Mouse (Mus musculus) forebrain, embryonic 15.5 days (tissue): ENCODE measurements around the gene Abcb4. TPM values are rescaled to one million over a fixed set of nuclear protein-coding genes. Genes with fewer than 3 reads are reported as not detected.
A peak's percentile ranks its signal among the peaks of the same experiment; 100 is the strongest.
"Not testable (repeated sequence)": the region's sequence is repeated elsewhere in the genome, so short reads cannot be mapped to it uniquely, and the experiment has no call there.

Experiments
- ATAC-seq: fragments of 200-750 bp; cut with Nextera tagmentation; replicated peaks from 2 replicates; pipeline ENCODE4 v1.8.0; 2017; ENCODE audit warnings: mild to moderate bottlenecking, moderate TSS enrichment, moderate library complexity
- H3K27ac ChIP-seq: fragments of 300-500 bp; sonication (generic); replicated peaks from 2 replicates; pipeline ENCODE4 v1.5.1; 2015; ENCODE audit warnings: mild to moderate bottlenecking, inconsistent platforms
- H3K27me3 ChIP-seq: fragments of 300-500 bp; sonication (generic); 2 replicates; pipeline ENCODE4 v1.6.1; 2015; ENCODE audit warnings: inconsistent platforms
- H3K36me3 ChIP-seq: fragments of 300-500 bp; sonication (generic); 2 replicates; pipeline ENCODE4 v1.6.1; 2015; ENCODE audit warnings: mild to moderate bottlenecking, inconsistent platforms
- H3K4me1 ChIP-seq: fragments of 300-500 bp; sonication (generic); 2 replicates; pipeline ENCODE4 v1.6.1; 2015; ENCODE audit warnings: inconsistent platforms
- H3K4me2 ChIP-seq: fragments of 300-500 bp; sonication (generic); replicated peaks from 2 replicates; pipeline ENCODE4 v1.6.1; 2015; ENCODE audit warnings: mild to moderate bottlenecking, inconsistent platforms
- H3K4me3 ChIP-seq: fragments of 300-500 bp; sonication (generic); 2 replicates; pipeline ENCODE4 v1.5.1; 2015; ENCODE audit warnings: mild to moderate bottlenecking, inconsistent platforms
- H3K9ac ChIP-seq: fragments of 300-500 bp; sonication (generic); replicated peaks from 2 replicates; pipeline ENCODE4 v1.6.1; 2015; ENCODE audit warnings: mild to moderate bottlenecking, inconsistent platforms
- H3K9me3 ChIP-seq: fragments of 300-500 bp; sonication (generic); 2 replicates; pipeline ENCODE4 v1.6.1; 2016; ENCODE audit warnings: inconsistent platforms
- WGBS: fragments of 180-500 bp; shearing (Covaris S2); methylation state at CpG from one replicate; pipeline ENCODE4 v1.1.7; 2015; ENCODE audit warnings: mixed read lengths; 5-methylcytosine and 5-hydroxymethylcytosine counted together
- polyA plus RNA-seq: library from polyadenylated mRNA; unstranded; fragments of >200 nt; fragmentation: Nextera tagmentation; extraction: Ambion mirVana; gene quantifications from 2 replicates; pipeline ENCODE4 v1.2.1, GENCODE M21; 2015

Abcb4 gene
- polyA plus RNA-seq, result 0.66 and 0.85 TPM in 2 replicates

- Histone ChIP-seq H3K4me1 (peaks cover 8% of the 10 kb centered on the region), H3K4me3 (peak within 1 kb of the TSS; percentile 52), H3K27me3 (no peaks in the 10 kb centered on the region), H3K9ac (peak within 1 kb of the TSS; percentile 41), H3K4me2 (peak within 1 kb of the TSS; percentile 74), H3K9me3 (no peaks in the 10 kb centered on the region), H3K27ac (no peak within 1 kb of the TSS), H3K36me3 (no peaks in the 10 kb centered on the region)
- WGBS, result under 1% methylated on average over 65 of the region's 65 CpGs
- ATAC-seq, result peak; percentile 96
Measured at GRCm38 (mm10) chr5:8893300-8894103, at the start of gene Abcb4. TSS of gene Abcb4 (plus strand) at chr5:8893717.

- 36% methylated on average over 7 of the region's 9 CpGs for whole genome bisulfite sequencing
- not testable (repeated sequence) for H3K4me1 ChIP-seq, H3K4me2 ChIP-seq, H3K27me3 ChIP-seq, H3K4me3 ChIP-seq, ATAC-seq, H3K9ac ChIP-seq, H3K36me3 ChIP-seq, H3K27ac ChIP-seq, H3K9me3 ChIP-seq
Measured at GRCm38 (mm10) chr5:8848607-8849575, 44.6 kb upstream of the Abcb4 start.

- Histone ChIP-seq H3K9ac (no peak overlapping the region), H3K9me3 (no peaks in the 10 kb centered on the region), H3K4me3 (no peak overlapping the region), H3K4me2 (no peak overlapping the region), H3K4me1 (no peaks in the 10 kb centered on the region), H3K27me3 (no peaks in the 10 kb centered on the region), H3K27ac (no peak overlapping the region), H3K36me3 (no peaks in the 10 kb centered on the region)
- WGBS, result 43% methylated on average over 4 of the region's 4 CpGs
- no peak for ATAC-seq
Measured at GRCm38 (mm10) chr5:8850851-8851250, 42.7 kb upstream of the Abcb4 start.

GRCm38 (mm10) chr5:8857201-8857600 is 36.3 kb upstream of the Abcb4 start:
- no peak for ATAC-seq
- no peak overlapping the region for H3K9ac ChIP-seq
- WGBS, result 77% methylated on average over 6 of the region's 6 CpGs

GRCm38 (mm10) chr5:8861811-8862210 is 31.7 kb upstream of the Abcb4 start:
- no peak overlapping the region for H3K9ac ChIP-seq
- H3K4me1 ChIP-seq, result peaks cover 5% of the 10 kb centered on the region; the same call in 1 of the 2 replicates
- H3K4me2 ChIP-seq, result no peak overlapping the region
- no peak overlapping the region for H3K27ac ChIP-seq
- H3K36me3 ChIP-seq, result no peaks in the 10 kb centered on the region
- no peaks in the 10 kb centered on the region for H3K27me3 ChIP-seq
- no peak for ATAC-seq
- no peaks in the 10 kb centered on the region for H3K9me3 ChIP-seq
- 58% methylated on average over 1 of the region's 1 CpGs for WGBS
- H3K4me3 ChIP-seq, result no peak overlapping the region

More at GRCm38 (mm10) chr5:8857201-8857600, 36.3 kb upstream of the Abcb4 start:
- H3K9me3 ChIP-seq, result no peaks in the 10 kb centered on the region
- 0 out of 2 replicates have a peak, but pooled peaks cover 5% of the 10 kb centered on the region for H3K4me1 ChIP-seq
- H3K36me3 ChIP-seq, result no peaks in the 10 kb centered on the region
- H3K27me3 ChIP-seq, result no peaks in the 10 kb centered on the region
- H3K27ac ChIP-seq, result no peak overlapping the region
- no peak overlapping the region for H3K4me3 ChIP-seq
- H3K4me2 ChIP-seq, result no peak overlapping the region

- peak; percentile 47; the same call in 1 of the 2 replicates for ATAC-seq
- no peak overlapping the region for H3K4me3 ChIP-seq
- 29% methylated on average over 14 of the region's 14 CpGs for whole genome bisulfite sequencing
Measured at GRCm38 (mm10) chr5:8863580-8864337, 29.8 kb upstream of the Abcb4 start.

GRCm38 (mm10) chr5:8865630-8866029 is 27.9 kb upstream of the Abcb4 start:
- H3K4me3 ChIP-seq, H3K9ac ChIP-seq, H3K4me2 ChIP-seq, H3K36me3 ChIP-seq, H3K27me3 ChIP-seq, H3K4me1 ChIP-seq, ATAC-seq, H3K27ac ChIP-seq, H3K9me3 ChIP-seq: not testable (repeated sequence)
- 94% methylated on average over 11 of the region's 11 CpGs for WGBS

More at GRCm38 (mm10) chr5:8863580-8864337, 29.8 kb upstream of the Abcb4 start:
- Histone ChIP-seq H3K9ac (no peak overlapping the region), H3K27ac (no peak overlapping the region), H3K4me2 (no peak overlapping the region), H3K27me3 (no peaks in the 10 kb centered on the region), H3K4me1 (peaks cover 5% of the 10 kb centered on the region; the same call in 1 of the 2 replicates), H3K36me3 (no peaks in the 10 kb centered on the region), H3K9me3 (no peaks in the 10 kb centered on the region)

GRCm38 (mm10) chr5:8866366-8866765 is 27.2 kb upstream of the Abcb4 start:
- WGBS, result 84% methylated on average over 5 of the region's 5 CpGs
- no peak overlapping the region for H3K4me2 ChIP-seq

GRCm38 (mm10) chr5:8868019-8868418 is 25.5 kb upstream of the Abcb4 start:
- H3K36me3 ChIP-seq, result no peaks in the 10 kb centered on the region
- H3K4me2 ChIP-seq, result no peak overlapping the region
- no peak overlapping the region for H3K4me3 ChIP-seq
- H3K9ac ChIP-seq, result no peak overlapping the region
- no peaks in the 10 kb centered on the region; the same call in 1 of the 2 replicates for H3K4me1 ChIP-seq
- H3K9me3 ChIP-seq, result no peaks in the 10 kb centered on the region
- no peaks in the 10 kb centered on the region for H3K27me3 ChIP-seq
- H3K27ac ChIP-seq, result no peak overlapping the region
- WGBS, result 8% methylated on average over 1 of the region's 1 CpGs
- ATAC-seq, result no peak

More at GRCm38 (mm10) chr5:8866366-8866765, 27.2 kb upstream of the Abcb4 start:
- Histone ChIP-seq H3K9ac (no peak overlapping the region), H3K27me3 (no peaks in the 10 kb centered on the region), H3K4me1 (no peaks in the 10 kb centered on the region; the same call in 1 of the 2 replicates), H3K9me3 (no peaks in the 10 kb centered on the region), H3K27ac (no peak overlapping the region), H3K4me3 (no peak overlapping the region), H3K36me3 (no peaks in the 10 kb centered on the region)
- no peak for ATAC-seq

- H3K36me3 ChIP-seq, result no peaks in the 10 kb centered on the region
- no peak overlapping the region for H3K27ac ChIP-seq
- H3K9me3 ChIP-seq, result no peaks in the 10 kb centered on the region
- H3K4me1 ChIP-seq, result no peaks in the 10 kb centered on the region
- ATAC-seq, result no peak
- H3K9ac ChIP-seq, result no peak overlapping the region
- 89% methylated on average over 6 of the region's 6 CpGs for WGBS
- no peak overlapping the region for H3K4me2 ChIP-seq
- no peak overlapping the region for H3K4me3 ChIP-seq
- H3K27me3 ChIP-seq, result no peaks in the 10 kb centered on the region
Measured at GRCm38 (mm10) chr5:8872979-8873915, 20.3 kb upstream of the Abcb4 start.

- no peak overlapping the region for H3K27ac ChIP-seq
- H3K27me3 ChIP-seq, result no peaks in the 10 kb centered on the region
- 92% methylated on average over 2 of the region's 2 CpGs for WGBS
Measured at GRCm38 (mm10) chr5:8877086-8877485, 16.4 kb upstream of the Abcb4 start.

More at GRCm38 (mm10) chr5:8877086-8877485, 16.4 kb upstream of the Abcb4 start:
- H3K36me3 ChIP-seq, result no peaks in the 10 kb centered on the region
- H3K9ac ChIP-seq, result no peak overlapping the region
- H3K4me1 ChIP-seq, result no peaks in the 10 kb centered on the region
- ATAC-seq, result no peak
- H3K4me3 ChIP-seq, result no peak overlapping the region
- H3K9me3 ChIP-seq, result no peaks in the 10 kb centered on the region
- H3K4me2 ChIP-seq, result no peak overlapping the region
